Mouse (Mus musculus): ENCODE data around the gene Stk17b.
A peak's percentile ranks its signal among the peaks of the same experiment; 100 is the strongest.

Gene Stk17b

DNA sequence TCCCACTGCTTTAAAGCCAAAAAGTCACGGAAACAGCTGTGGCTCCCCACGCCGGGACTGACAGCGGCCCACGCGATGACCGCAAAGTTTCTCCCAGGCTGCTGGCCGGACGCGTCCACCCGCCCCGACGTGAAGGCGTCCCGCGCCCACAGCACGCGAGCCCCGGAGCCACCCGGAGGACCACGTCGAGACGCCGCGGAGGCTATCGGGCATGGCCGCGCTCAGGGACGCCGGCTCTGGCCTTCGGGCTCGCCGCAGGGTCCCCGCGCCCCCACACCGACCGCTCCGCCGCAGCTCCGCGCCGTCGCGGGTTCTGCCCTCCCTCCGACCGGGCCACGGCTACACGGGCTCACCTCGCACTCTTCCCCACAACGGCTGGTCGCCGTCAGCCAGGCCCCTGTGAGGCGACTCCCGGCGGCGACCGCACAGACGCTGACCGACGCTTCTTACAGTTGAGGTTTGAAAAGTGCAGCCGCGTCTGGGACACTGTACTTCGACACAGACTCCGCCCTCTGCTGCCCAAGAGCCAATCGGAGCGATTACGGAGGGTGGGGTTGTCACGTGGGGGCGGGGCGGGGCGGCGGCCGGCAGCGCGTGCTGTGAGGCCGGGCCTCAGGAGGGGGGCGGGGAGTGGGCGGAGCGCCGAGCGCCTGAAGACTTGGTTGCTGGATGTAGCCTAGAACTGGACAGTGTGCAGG is at the start of gene Stk17b:
TSS of gene Stk17b (minus strand) at position 504 of the 698 bp plus-strand sequence.
- peak; percentile 92 to 95 for DNase-seq (ENCODE audit: inconsistent age in 2 of 2, low spot score in 1 of 2)

GRCm38 (mm10) chr1:53830286-53830685 is 45.3 kb upstream of the Stk17b start:
- no peak for DNase-seq (ENCODE audit: inconsistent age in 2 of 2, low spot score in 1 of 2)

- no peak for DNase-seq (ENCODE audit: inconsistent age in 2 of 2, low spot score in 1 of 2)
These were observed 44.1 kb upstream of the Stk17b start for GRCm38 (mm10) chr1:53829089-53829488.

DNA sequence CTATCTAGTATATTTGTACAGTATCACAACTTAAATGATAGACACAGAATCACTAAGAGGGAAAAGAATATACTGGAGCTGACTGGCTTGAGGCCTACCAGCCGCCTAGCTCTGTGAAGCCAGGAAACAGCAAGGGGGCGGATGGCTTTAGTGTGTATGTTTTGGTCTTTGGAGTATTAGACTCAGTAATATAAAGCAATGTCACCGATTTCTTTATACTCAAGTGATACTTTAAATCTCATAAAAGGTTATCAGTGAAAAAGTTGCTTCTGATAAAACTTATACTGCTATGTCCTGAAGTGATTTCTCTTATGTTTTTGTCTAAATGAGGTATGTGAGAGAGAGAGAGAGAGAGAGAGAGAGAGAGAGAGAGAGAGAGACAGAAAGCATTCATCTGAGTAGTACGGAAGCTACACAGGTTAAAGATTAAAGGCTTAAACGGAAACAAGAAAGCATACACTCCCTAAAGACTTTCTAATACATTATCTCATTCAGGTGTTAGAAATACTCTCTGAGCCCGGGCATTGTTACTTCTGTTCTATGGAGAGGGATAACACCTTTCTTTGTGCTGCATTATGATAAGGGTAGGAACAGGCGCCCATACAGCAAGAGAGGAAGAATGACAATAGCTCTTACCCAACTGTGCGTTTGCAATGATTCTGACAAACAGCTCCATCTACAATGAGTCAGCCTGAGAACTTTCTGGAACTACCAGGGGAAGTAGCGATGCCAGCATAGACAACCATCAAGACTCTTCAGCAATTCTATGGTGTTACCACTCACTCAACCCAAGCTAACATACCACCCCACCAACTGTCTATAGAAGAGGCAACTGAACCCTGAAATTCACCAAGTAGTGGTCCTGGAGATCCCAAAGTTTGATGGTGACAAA is 39.7 kb upstream of the Stk17b start:
- DNase-seq (ENCODE audit: inconsistent age in 2 of 2, low spot score in 1 of 2): no peak

DNA sequence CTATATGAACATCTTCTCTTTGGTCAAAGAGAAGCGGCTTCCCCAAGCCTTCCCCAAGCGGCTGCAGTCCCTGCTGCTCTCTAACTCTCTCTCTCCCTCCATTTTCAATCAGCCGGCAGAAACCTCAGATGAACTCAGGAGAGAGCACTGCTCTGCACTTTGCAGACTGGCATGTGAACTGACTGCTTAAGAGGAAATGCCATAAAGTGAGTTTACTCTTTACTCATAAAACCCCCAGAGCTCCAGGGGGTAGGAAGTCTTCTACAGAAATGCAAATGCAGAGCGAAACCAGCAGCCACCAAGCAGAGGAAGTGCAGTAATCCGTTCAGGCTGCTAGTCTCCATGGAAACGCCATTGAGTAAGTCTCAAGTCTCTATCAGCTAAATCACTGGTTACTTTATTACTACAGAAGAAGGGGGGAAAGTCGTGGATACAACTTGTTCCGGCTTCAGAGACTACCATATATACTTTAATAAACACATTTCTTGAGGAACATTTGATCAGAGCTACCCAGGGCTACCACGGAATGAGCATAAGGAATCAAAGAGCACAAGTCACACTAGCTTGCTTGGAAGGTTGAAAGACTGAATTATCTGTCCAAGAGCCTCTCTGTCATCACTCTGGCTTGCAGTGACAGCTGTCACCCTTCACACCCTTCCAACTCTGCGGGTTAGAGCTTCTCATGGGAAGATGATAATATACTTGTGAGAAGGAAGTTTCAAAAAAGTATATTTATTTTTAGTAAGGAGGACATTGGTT is 38.8 kb upstream of the Stk17b start:
- peak; percentile 21 to 76 for DNase-seq (ENCODE audit: inconsistent age in 2 of 2, low spot score in 1 of 2)

- DNase-seq (ENCODE audit: inconsistent age in 2 of 2, low spot score in 1 of 2): no peak
These were observed 37.0 kb upstream of the Stk17b start for GRCm38 (mm10) chr1:53821983-53822382.

DNA sequence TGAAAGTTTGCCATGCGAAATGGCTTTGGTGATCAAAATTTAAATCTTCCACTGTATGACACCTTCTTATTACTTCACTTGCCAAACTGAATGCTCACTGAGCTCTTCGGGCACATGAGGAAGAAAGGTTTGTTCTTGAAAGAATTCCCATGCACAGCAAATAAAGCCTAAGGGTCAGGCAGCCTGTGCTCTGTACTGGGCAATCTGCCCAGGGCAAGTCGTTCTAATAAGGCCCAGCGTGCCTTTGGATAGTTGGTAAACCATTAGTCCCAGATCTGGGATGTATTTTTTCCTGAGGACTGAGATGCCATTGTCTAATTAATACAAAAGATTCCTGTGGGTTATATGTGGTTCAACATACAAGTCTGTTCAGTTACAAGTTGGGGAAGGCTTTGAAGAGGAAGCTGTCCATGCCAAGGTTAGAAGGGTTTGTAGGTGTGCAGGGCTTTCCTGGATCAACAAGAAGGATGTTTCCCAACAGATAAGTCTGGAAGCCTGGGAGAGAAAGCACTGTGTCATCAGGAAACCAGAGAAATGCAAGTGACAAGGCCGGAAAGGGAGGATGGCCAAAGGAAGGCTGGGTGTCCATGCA is 35.1 kb upstream of the Stk17b start:
- DNase-seq (ENCODE audit: inconsistent age in 2 of 2, low spot score in 1 of 2): peak in 1 of 2 experiments; percentile 32

- no peak for DNase-seq (ENCODE audit: inconsistent age in 2 of 2, low spot score in 1 of 2)
These were observed 33.2 kb upstream of the Stk17b start for GRCm38 (mm10) chr1:53818072-53818862.

- DNase-seq (ENCODE audit: inconsistent age in 2 of 2, low spot score in 1 of 2): no peak
These were observed 31.3 kb upstream of the Stk17b start for GRCm38 (mm10) chr1:53816353-53816752.

- DNase-seq (ENCODE audit: inconsistent age in 2 of 2, low spot score in 1 of 2): no peak
These were observed 29.2 kb upstream of the Stk17b start for GRCm38 (mm10) chr1:53814077-53814705.

GRCm38 (mm10) chr1:53811919-53812318 is 26.9 kb upstream of the Stk17b start:
- no peak for DNase-seq (ENCODE audit: inconsistent age in 2 of 2, low spot score in 1 of 2)

- no peak for DNase-seq (ENCODE audit: inconsistent age in 2 of 2, low spot score in 1 of 2)
These were observed 23.2 kb upstream of the Stk17b start for GRCm38 (mm10) chr1:53808229-53808628.

GRCm38 (mm10) chr1:53797811-53798210 is 12.8 kb upstream of the Stk17b start:
- no peak for DNase-seq (ENCODE audit: inconsistent age in 2 of 2, low spot score in 1 of 2)

DNA sequence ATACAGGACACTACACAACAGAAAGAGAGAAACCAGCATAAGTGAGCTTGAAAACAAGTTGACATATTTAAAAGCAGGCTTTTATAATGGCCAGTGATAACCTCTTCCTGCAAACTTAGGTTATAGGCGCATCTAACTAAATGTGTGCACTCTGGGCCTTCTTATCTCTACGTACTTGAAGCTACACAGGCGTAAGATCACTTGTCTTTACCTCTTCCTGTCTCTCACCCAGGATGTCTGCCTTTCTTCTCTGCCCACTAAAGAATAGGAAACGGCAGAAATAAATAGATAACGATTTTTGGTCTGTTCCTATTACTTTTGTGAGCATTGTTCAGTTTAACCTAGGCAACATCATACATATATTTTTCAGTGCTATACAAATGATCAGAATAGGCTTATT is 12.1 kb upstream of the Stk17b start:
- DNase-seq (ENCODE audit: inconsistent age in 2 of 2, low spot score in 1 of 2): no peak

DNA sequence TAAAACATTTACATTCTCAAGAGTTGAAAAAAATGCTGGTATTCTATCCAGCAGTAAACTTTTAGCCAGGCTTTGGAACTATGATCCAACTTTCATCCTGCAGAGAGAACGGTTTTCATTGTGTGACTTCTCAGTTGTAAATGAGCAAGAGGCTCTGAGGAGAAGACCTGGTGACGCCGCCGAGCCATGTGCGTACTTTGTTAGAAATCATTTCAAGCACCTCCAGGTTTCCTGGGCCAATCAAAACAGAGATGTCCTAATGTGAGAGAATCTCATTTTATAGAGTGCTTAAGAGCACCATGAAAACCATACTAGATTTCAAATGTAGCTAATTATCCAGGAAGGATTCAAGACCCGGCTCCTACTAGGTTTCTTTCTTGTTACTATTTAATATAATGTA is 11.2 kb upstream of the Stk17b start:
- no peak for DNase-seq (ENCODE audit: inconsistent age in 2 of 2, low spot score in 1 of 2)

DNA sequence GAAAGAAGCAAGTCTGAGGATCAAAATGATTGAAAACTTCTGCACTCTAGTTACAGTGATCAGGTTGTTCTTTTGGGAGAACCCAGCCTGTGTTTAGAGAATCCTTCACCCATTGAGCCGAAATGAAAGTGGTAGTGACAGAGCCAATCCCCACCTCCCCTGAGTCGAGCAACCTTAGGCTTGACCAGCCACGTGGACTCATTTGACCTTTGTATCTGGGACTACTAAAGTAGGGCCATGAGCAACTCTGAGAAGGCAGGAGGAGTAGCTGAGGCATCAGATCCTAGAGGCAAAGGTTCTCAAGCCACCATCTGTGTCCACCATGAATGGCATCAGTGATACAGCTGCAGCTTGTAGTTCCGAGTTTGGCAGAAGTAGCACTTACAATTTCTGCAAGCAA is 10.6 kb upstream of the Stk17b start:
- no peak for DNase-seq (ENCODE audit: inconsistent age in 2 of 2, low spot score in 1 of 2)

DNA sequence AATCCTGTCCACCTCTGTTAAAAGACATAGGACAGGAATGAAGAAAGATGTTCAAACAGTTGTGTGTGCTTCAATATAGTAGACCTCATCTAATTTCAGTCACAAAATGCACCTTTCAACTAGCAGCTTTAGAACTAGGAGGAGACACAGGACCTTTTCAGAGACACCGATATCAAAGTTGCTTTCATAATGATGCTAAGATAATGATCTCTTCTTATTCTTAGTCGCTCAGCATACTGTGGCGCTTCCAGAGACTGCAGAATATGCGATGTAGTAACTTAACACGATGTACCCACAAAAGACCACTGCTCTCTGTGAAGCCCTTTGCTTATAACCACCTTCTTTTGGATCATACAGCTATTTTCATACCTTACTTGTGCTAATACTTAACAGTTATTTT is 10.1 kb upstream of the Stk17b start:
- DNase-seq (ENCODE audit: inconsistent age in 2 of 2, low spot score in 1 of 2): no peak

DNA sequence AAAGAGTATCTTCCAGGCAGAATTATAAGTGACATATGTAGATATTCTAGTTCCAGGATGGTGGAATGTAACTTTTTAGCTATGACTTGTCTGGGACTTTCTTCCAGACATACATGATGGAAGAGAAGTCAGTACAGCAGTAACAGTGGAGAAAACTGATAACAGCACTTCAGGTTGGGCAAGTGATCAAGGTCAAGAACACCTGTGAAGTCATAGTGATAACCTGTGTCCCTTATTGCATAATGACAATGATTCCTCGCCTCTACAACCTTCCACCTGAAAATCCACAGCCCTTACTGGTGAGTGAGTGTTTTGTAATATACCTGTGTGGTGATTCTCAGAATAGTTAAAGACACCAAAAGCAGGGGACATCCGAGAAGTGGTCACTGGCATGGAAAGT is 9.3 kb upstream of the Stk17b start:
- DNase-seq (ENCODE audit: inconsistent age in 2 of 2, low spot score in 1 of 2): no peak

DNA sequence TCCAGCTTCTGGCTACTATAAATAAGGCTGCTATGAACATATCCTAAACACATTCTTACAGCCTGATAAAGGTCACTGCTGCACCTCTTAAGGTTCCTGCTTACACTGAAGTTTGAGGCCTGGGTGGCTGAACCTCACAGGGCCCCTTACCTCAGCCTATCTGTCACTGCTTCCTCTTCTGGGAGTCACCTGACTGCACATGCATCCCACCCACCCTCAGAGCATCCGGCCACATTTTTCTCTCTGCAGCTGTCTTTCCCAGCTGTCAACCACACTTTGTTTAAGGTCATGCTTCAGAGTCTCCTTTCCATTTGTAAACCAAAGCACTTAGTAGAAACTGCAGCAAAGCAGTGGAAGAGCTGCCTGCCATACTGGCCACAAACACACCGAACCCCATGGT is 6.3 kb upstream of the Stk17b start:
- DNase-seq (ENCODE audit: inconsistent age in 2 of 2, low spot score in 1 of 2): no peak

DNA sequence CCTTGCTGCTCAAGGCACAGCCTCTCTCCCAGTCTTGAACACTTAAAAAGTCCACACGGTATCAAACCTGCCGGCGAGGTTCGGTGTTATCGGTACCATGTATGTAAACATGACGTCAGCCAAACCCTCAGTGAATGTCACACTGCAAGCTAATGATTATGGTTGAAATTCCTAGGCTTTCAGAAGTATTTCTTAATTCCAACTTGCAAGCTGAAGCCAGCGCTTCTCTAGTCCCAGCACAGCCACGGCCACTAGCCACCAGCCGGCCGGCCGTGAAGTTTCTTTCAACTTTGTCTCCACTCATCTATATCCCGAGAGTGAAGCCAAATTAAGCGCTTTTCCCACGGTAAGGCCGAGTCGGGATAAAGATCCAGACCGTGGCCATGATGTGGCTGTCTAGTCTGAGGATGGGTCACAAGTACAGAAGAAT is 718 bp downstream of the Stk17b start:
- DNase-seq (ENCODE audit: inconsistent age in 2 of 2, low spot score in 1 of 2): peak; percentile 34 to 84
